Mouse (Mus musculus): ENCODE data around the gene Gjb1.

DNA sequence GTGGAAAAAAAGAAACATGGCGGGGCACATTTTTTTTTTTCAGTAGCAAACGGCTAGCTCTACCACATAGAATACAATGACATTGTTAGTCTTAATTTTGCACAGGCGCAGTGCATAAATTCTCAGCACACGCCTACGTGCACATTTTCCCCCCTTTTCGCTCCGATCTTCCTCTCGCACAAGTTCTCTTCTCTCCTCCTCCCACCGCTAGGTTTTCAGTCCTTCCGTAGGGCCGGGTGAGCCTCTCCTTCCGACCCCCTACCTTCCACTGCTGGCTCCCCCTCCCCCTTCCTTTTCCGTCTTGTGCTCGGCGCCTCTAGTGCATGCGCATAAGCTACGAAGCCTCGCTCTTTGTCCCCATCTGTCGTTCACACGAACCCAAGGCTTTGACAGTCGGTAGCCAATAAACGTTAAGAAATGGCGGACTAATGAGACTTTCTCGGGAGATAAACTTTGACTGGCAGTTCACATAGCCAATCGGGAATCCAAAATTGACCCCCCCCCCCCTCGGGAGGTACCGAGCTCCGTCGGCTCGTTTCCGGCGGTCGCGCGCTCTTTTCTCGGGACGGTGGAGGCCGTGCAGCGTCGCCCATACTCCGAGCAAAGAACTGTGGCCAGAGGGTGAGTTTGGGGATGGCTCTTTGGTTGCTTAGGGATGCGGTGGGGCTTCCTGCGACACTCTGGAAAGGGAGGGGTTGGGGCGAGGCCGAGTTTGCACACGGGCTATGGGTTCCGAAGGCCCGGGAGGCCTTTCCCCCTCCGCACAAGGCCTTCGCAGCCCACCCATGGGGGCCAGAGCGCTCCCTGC is 53.2 kb downstream of the Gjb1 start, which contains the start of gene Nono:
- TF ChIP-seq CTCF (IDR thresholded peaks at IDR 0.05; ENCODE audit: extremely low read depth, insufficient read length, insufficient replicate concordance, low read depth, low read length) (no peak), POLR2A (IDR thresholded peaks at IDR 0.05; ENCODE audit: low read depth, low read length) (peak; percentile 46; the same call in 1 of the 2 replicates)

All from small intestine, adult 2 months (tissue).